Mouse (Mus musculus) CH12.LX (cell line): ENCODE measurements around the gene Naa80. TPM values are rescaled to one million over a fixed set of nuclear protein-coding genes. Genes with fewer than 3 reads are reported as not detected.

Experiments
- DNase-seq: peaks from one replicate; pipeline ENCODE4 v3.0.0-alpha.2; 2013; ENCODE audit errors: extremely low read depth
- H3K27ac ChIP-seq: 2 replicates; pipeline ENCODE4 v1.5.1; 2012; ENCODE audit warnings: low read depth, mild to moderate bottlenecking, control low read depth, moderate library complexity; ENCODE audit not compliant: insufficient read depth
- H3K27me3 ChIP-seq: replicated peaks from 2 replicates; pipeline ENCODE3; 2012; ENCODE audit warnings: inconsistent platforms
- H3K36me3 ChIP-seq, 2 experiments: replicated peaks in 1 of 2; 2 replicates each; pipeline versions ENCODE3 to v1.6.1; 2012; ENCODE audit warnings: inconsistent platforms in 1 of 2, low read length in 1 of 2, mild to moderate bottlenecking in 1 of 2, mixed read lengths in 1 of 2, moderate library complexity in 1 of 2; ENCODE audit not compliant: control insufficient read depth in 1 of 2, insufficient read depth in 1 of 2
- H3K4me1 ChIP-seq, 2 experiments: 2 replicates each; pipeline ENCODE4 v1.6.1; 2012; ENCODE audit warnings: inconsistent platforms in 1 of 2, moderate library complexity in 1 of 2; ENCODE audit not compliant: insufficient read depth in 2 of 2, control insufficient read depth in 1 of 2
- H3K4me2 ChIP-seq: 2 replicates; pipeline ENCODE4 v1.6.1; 2012; ENCODE audit warnings: low read depth, mild to moderate bottlenecking, control low read depth; ENCODE audit not compliant: poor library complexity, insufficient read depth, severe bottlenecking
- H3K4me3 ChIP-seq, 3 experiments: fragments of 150-350 bp in 1 of 3; sonication (generic) in 1 of 3; replicated peaks in 1 of 3; 2 replicates each; pipeline versions ENCODE3 to v1.5.1; 2011 to 2012; ENCODE audit warnings: low read depth in 2 of 3, low read length in 2 of 3, mild to moderate bottlenecking in 2 of 3, moderate library complexity in 2 of 3, control low read depth in 1 of 3, improper control_type of control experiment in 1 of 3, inconsistent platforms in 1 of 3, mixed read lengths in 1 of 3; ENCODE audit not compliant: poor library complexity in 1 of 3
- H3K79me2 ChIP-seq: replicated peaks from 2 replicates; pipeline ENCODE4 v1.6.1; 2012; ENCODE audit warnings: mild to moderate bottlenecking, moderate library complexity; ENCODE audit not compliant: control insufficient read depth, poor library complexity, insufficient read depth, severe bottlenecking; ENCODE audit errors: extremely low read depth
- H3K9ac ChIP-seq: 2 replicates; pipeline ENCODE4 v1.6.1; 2012; ENCODE audit warnings: low read depth, mild to moderate bottlenecking, control low read depth, moderate library complexity; ENCODE audit not compliant: insufficient read depth
- H3K9me3 ChIP-seq: replicated peaks from 2 replicates; pipeline ENCODE3; 2012; ENCODE audit warnings: low read length, inconsistent platforms, mixed read lengths
- CHD1 ChIP-seq: IDR thresholded peaks from 2 replicates; pipeline ENCODE4 v1.6.1; 2012; ENCODE audit warnings: low read depth, low read length, improper control_type of control experiment, inconsistent platforms
- CHD2 ChIP-seq: IDR thresholded peaks from 2 replicates; pipeline ENCODE4 v1.6.1; 2011; ENCODE audit warnings: low read length, improper control_type of control experiment
- CTCF ChIP-seq, 2 experiments: IDR thresholded peaks in 1 of 2; conservative IDR thresholded peaks in 1 of 2; 2 replicates each; pipeline ENCODE4 v1.5.1; 2011 to 2012; ENCODE audit warnings: low read depth in 2 of 2, low read length in 2 of 2, improper control_type of control experiment in 1 of 2, inconsistent platforms in 1 of 2, mild to moderate bottlenecking in 1 of 2, moderate library complexity in 1 of 2
- ELF1 ChIP-seq: IDR thresholded peaks from 2 replicates; pipeline ENCODE4 v1.6.1; 2014; ENCODE audit warnings: low read depth, mild to moderate bottlenecking, inconsistent platforms, low read length, improper control_type of control experiment
- ETS1 ChIP-seq: conservative IDR thresholded peaks from 2 replicates; pipeline ENCODE4 v1.6.1; 2012; ENCODE audit warnings: low read depth, mild to moderate bottlenecking, inconsistent platforms, low read length, improper control_type of control experiment, moderate library complexity
- GABPA ChIP-seq: IDR thresholded peaks from 2 replicates; pipeline ENCODE4 v1.6.1; 2012; ENCODE audit warnings: low read depth, low read length, improper control_type of control experiment, inconsistent platforms; ENCODE audit not compliant: insufficient replicate concordance
- HCFC1 ChIP-seq: IDR thresholded peaks from 2 replicates; pipeline ENCODE4 v1.6.1; 2012; ENCODE audit warnings: low read depth, mild to moderate bottlenecking, inconsistent platforms, low read length, improper control_type of control experiment
- IRF4 ChIP-seq: IDR thresholded peaks from 2 replicates; pipeline ENCODE4 v1.6.1; 2014; ENCODE audit warnings: low read depth, mild to moderate bottlenecking, inconsistent platforms, low read length, improper control_type of control experiment
- JUND ChIP-seq: conservative IDR thresholded peaks from 2 replicates; pipeline ENCODE4 v1.6.1; 2011; ENCODE audit warnings: low read depth, low read length, improper control_type of control experiment
- KAT2A ChIP-seq: IDR thresholded peaks from 2 replicates; pipeline ENCODE4 v1.6.1; 2012; ENCODE audit warnings: low read length, improper control_type of control experiment, inconsistent platforms; ENCODE audit not compliant: insufficient replicate concordance
- MAFK ChIP-seq: IDR thresholded peaks from 2 replicates; pipeline ENCODE4 v1.6.1; 2011; ENCODE audit warnings: low read length, improper control_type of control experiment; ENCODE audit not compliant: insufficient replicate concordance
- MAZ ChIP-seq: IDR thresholded peaks from 2 replicates; pipeline ENCODE4 v1.6.1; 2012; ENCODE audit warnings: low read depth, mild to moderate bottlenecking, inconsistent platforms, low read length, improper control_type of control experiment, moderate library complexity
- MEF2A ChIP-seq: IDR thresholded peaks from 2 replicates; pipeline ENCODE4 v1.6.1; 2014; ENCODE audit warnings: low read depth, mild to moderate bottlenecking, inconsistent platforms, low read length, improper control_type of control experiment, borderline replicate concordance
- MXI1 ChIP-seq: IDR thresholded peaks from 2 replicates; pipeline ENCODE4 v1.6.1; 2011; ENCODE audit warnings: mild to moderate bottlenecking, low read depth, low read length, improper control_type of control experiment
- MYC ChIP-seq: IDR thresholded peaks from 2 replicates; pipeline ENCODE4 v1.6.1; 2011; ENCODE audit warnings: low read depth, mild to moderate bottlenecking, improper control_type of control experiment, low read length
- NRF1 ChIP-seq: IDR thresholded peaks from 2 replicates; pipeline ENCODE4 v1.6.1; 2014; ENCODE audit warnings: low read depth, mild to moderate bottlenecking, inconsistent platforms, low read length, improper control_type of control experiment, moderate library complexity
- PAX5 ChIP-seq: IDR thresholded peaks from 2 replicates; pipeline ENCODE4 v1.6.1; 2012; ENCODE audit warnings: low read length, inconsistent platforms, mixed read lengths
- POLR2A ChIP-seq: IDR thresholded peaks from 2 replicates; pipeline ENCODE4 v1.6.1; 2011; ENCODE audit warnings: low read depth, mild to moderate bottlenecking, improper control_type of control experiment, low read length
- RCOR1 ChIP-seq: conservative IDR thresholded peaks from 2 replicates; pipeline ENCODE4 v1.6.1; 2012; ENCODE audit warnings: low read depth, mild to moderate bottlenecking, inconsistent platforms, low read length, improper control_type of control experiment
- SIN3A ChIP-seq: IDR thresholded peaks from 2 replicates; pipeline ENCODE4 v1.6.1; 2012; ENCODE audit warnings: low read length, improper control_type of control experiment, inconsistent platforms
- SMC3 ChIP-seq: IDR thresholded peaks from 2 replicates; pipeline ENCODE4 v1.6.1; 2011; ENCODE audit warnings: low read depth, low read length, improper control_type of control experiment
- TBP ChIP-seq: conservative IDR thresholded peaks from 2 replicates; pipeline ENCODE4 v1.6.1; 2011; ENCODE audit warnings: low read depth, low read length, improper control_type of control experiment
- USF1 ChIP-seq: IDR thresholded peaks from 2 replicates; pipeline ENCODE4 v1.6.1; 2014; ENCODE audit warnings: low read depth, mild to moderate bottlenecking, inconsistent platforms, low read length, improper control_type of control experiment
- USF2 ChIP-seq: conservative IDR thresholded peaks from 2 replicates; pipeline ENCODE4 v1.6.1; 2011; ENCODE audit warnings: low read depth, low read length, improper control_type of control experiment
- ZKSCAN1 ChIP-seq: IDR thresholded peaks from 2 replicates; pipeline ENCODE4 v1.6.1; 2012; ENCODE audit warnings: low read depth, inconsistent platforms, low read length, improper control_type of control experiment, borderline replicate concordance
- ZMIZ1 ChIP-seq: IDR thresholded peaks from 2 replicates; pipeline ENCODE4 v1.6.1; 2012; ENCODE audit warnings: low read depth, mild to moderate bottlenecking, inconsistent platforms, low read length, improper control_type of control experiment
- dilution Hi-C: fragments of 300-500 bp; cut with MboI; formaldehyde crosslinking; loops from 2 replicates; pipeline ENCODE4 v1.14.3; 2020; ENCODE audit warnings: low sequenced_read_pairs; ENCODE audit not compliant: extremely low pct_unique_long_range_greater_than_20kb, extremely low pct_ligation_motif_present
- in situ Hi-C: fragments of 300-500 bp; cut with MboI; formaldehyde crosslinking; loops from 3 replicates; pipeline ENCODE4 v1.14.3; 2019; ENCODE audit warnings: low sequenced_read_pairs, low pct_ligation_motif_present, low pct_unique_long_range_greater_than_20kb, mixed read lengths
- polyA plus RNA-seq: library from polyadenylated mRNA; unstranded; fragments of >175 nt; gene quantifications from 2 replicates; pipeline ENCODE4 v1.2.1, GENCODE M21; 2012; ENCODE audit warnings: low read depth; ENCODE audit not compliant: insufficient read length
- total RNA-seq, 2 experiments: library from RNA; depleted of rRNA; stranded (reverse); fragments of 300-350 nt in 1 of 2; fragments of >200 nt in 1 of 2; gene quantifications; 2 replicates each; pipeline ENCODE4 v1.2.3; 2012 to 2014

The Naa80 gene
- total and polyA plus RNA-seq, 3 experiments: 1.7 to 9.3 (median 4.8) TPM

DNA sequence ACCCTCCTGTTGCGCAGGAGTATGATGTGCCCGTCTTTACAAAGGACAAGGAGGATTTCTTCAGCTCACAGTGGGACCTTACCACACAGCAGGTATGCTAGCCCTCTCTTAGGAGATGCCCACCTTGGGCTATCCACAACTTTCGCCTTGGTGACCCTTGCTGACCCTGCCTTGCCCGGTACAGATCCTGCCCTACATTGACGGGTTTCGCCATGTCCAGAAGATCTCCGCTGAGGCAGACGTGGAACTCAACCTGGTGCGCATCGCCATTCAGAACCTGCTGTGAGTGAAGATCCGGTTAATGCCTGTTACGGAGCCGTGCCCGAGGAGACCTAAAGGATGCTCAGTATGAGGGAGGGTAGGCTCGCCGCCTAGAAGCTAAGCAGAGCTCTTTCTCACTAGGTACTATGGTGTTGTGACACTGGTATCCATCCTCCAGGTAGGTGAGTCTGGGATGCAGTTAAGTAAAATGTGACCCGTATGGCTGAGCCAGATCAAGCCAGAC, 34.4 kb upstream of the Naa80 start:
- dilution Hi-C loops: no loop called here
- H3K9me3 ChIP-seq: no peaks in the 10 kb centered on the region
- in situ Hi-C loops: no loop called here
- no peak overlapping the region for H3K27ac ChIP-seq
- H3K79me2 ChIP-seq: no peaks in the 10 kb centered on the region
- TF ChIP-seq PAX5 (no peak), ZKSCAN1 (no peak), CHD2 (no peak), ELF1 (no peak), POLR2A (no peak), KAT2A (no peak), MYC (no peak), USF1 (no peak), ETS1 (no peak), GABPA (no peak), TBP (no peak), MAZ (no peak), HCFC1 (no peak), NRF1 (no peak), ZMIZ1 (no peak), CHD1 (no peak), MEF2A (no peak), SIN3A (no peak), MAFK (no peak)
- H3K4me2 ChIP-seq: no peak overlapping the region
- H3K4me1 ChIP-seq: peaks cover 5 to 45% of the 10 kb centered on the region in 2 experiments; a peak in 2 of 4 replicates
- peaks cover 29 to 39% of the 10 kb centered on the region in 2 experiments for H3K36me3 ChIP-seq
- no peak overlapping the region for H3K4me3 ChIP-seq
- no peak overlapping the region for H3K9ac ChIP-seq
- no peaks in the 10 kb centered on the region for H3K27me3 ChIP-seq
- DNase-seq: no peak

DNA sequence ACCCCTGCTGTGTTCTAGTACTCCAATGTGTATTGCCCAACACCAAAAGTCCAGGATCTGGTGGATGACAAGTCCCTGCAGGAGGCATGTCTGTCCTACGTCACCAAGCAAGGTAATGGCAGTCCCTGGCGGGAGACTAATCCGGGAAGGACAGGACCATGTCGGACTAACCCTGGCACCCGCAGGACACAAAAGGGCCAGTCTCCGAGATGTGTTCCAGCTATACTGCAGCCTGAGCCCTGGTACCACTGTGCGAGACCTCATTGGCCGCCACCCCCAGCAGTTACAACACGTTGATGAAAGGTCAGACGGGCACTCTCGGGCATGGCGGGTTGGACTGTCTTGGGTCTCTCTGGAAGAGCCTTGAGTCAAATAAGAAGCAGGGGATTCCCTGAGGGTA, 34.0 kb upstream of the Naa80 start:
- no peaks in the 10 kb centered on the region for H3K9me3 ChIP-seq
- in situ Hi-C loops (no loop called here), dilution Hi-C loops (no loop called here)
- no peak overlapping the region for H3K4me2 ChIP-seq
- H3K9ac ChIP-seq: no peak overlapping the region
- no peak for TF ChIP-seq MXI1
- TF ChIP-seq POLR2A: no peak
- no peak for TF ChIP-seq USF2
- no peak for TF ChIP-seq CHD1
- no peak for TF ChIP-seq MYC
- no peak for TF ChIP-seq CTCF (conservative IDR thresholded peaks at IDR 0.05 in 1 of 2, IDR thresholded peaks at IDR 0.05 in 1 of 2; ENCODE audit: low read depth in 2 of 2, low read length in 2 of 2)
- no peak for TF ChIP-seq NRF1
- no peak for TF ChIP-seq ZMIZ1
- TF ChIP-seq TBP: no peak
- TF ChIP-seq USF1: no peak
- TF ChIP-seq SMC3: no peak
- no peak for TF ChIP-seq RCOR1
- TF ChIP-seq ELF1: no peak
- no peak for TF ChIP-seq GABPA
- no peak for TF ChIP-seq JUND
- no peak for TF ChIP-seq IRF4
- no peak for TF ChIP-seq MEF2A
- TF ChIP-seq ZKSCAN1: no peak
- no peak for TF ChIP-seq CHD2
- no peak overlapping the region for H3K27ac ChIP-seq
- H3K4me1 ChIP-seq: peaks cover 5 to 45% of the 10 kb centered on the region in 2 experiments; a peak in 2 of 4 replicates
- no peak for DNase-seq
- peaks cover 24 to 34% of the 10 kb centered on the region in 2 experiments for H3K36me3 ChIP-seq
- no peak overlapping the region for H3K4me3 ChIP-seq
- no peaks in the 10 kb centered on the region for H3K79me2 ChIP-seq
- H3K27me3 ChIP-seq: no peaks in the 10 kb centered on the region
